Mouse (Mus musculus) heart, postnatal 36 days (tissue): ENCODE measurements around the gene Nup107. TPM values are rescaled to one million over a fixed set of nuclear protein-coding genes. Genes with fewer than 3 reads are reported as not detected.
"Not testable (repeated sequence)": the region's sequence is repeated elsewhere in the genome, so short reads cannot be mapped to it uniquely, and the experiment has no call there.

Experiments
- DNase-seq, 2 experiments: peaks; one replicate each; pipeline ENCODE4 v3.0.0; 2021 to 2022
- intact Hi-C: fragments of 180-260 bp; cut with DNase I; formaldehyde crosslinking; loops from one replicate; pipeline ENCODE4 v1.15.1; 2025
- total RNA-seq, 2 experiments: library from RNA; stranded (reverse); gene quantifications; 2 replicates each; pipeline ENCODE4 v1.2.3; 2021

Nup107 gene
- total RNA-seq, 2 experiments from 2014 or later: 6.6 to 9.0 TPM

DNA sequence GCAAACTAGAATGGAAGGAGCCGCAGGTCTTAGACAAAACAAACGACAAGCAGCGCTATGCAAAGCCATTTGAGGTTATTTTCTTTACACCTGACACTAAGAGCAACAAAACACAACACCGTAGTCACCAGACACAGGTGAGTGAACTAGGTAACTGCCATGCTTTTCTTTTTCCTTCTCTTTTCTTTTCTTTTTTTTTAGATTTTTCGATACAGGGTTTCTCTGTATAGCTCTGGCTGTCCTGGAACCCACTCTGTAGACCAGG lies 25.7 kb downstream of the Nup107 start:
- no peak for DNase-seq
- intact Hi-C loops: no loop called here

DNA sequence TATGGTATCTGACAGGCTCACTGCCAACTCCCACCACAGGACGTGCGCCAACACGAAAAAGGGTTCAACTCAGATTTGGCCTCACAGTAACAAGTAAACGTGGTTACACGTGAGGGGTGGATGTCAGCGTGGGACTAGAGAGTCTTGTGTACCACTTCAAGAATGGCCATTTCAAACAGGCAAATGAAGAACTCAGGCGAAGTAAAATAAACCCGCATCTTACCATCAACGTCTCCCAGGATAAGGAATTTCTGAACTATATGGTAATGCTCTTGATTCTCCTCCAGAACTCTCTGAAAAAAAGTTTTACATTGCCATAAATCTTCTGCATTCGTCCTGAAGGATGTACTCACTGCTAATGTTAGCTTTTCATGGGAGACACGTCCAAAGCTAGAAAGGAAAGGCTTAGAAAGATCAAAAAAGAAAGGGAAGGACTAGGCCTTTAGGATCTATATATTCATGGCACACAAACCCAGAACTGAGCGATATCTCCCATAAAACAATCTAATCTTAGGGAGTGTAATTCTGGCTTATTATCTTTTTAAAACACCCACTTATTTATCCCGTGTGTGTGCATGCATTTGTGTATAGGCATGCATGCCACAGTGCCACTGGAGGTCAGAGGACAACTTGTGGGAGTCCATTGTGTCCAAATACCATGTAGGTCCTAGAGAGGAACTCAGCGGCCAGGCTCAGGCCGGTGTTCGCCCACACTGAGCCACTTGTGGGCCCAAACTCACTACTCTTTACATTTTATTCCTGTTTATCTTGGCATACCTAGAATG lies 26.2 kb downstream of the Nup107 start:
- DNase-seq: no peak
- intact Hi-C loops: no loop called here

DNA sequence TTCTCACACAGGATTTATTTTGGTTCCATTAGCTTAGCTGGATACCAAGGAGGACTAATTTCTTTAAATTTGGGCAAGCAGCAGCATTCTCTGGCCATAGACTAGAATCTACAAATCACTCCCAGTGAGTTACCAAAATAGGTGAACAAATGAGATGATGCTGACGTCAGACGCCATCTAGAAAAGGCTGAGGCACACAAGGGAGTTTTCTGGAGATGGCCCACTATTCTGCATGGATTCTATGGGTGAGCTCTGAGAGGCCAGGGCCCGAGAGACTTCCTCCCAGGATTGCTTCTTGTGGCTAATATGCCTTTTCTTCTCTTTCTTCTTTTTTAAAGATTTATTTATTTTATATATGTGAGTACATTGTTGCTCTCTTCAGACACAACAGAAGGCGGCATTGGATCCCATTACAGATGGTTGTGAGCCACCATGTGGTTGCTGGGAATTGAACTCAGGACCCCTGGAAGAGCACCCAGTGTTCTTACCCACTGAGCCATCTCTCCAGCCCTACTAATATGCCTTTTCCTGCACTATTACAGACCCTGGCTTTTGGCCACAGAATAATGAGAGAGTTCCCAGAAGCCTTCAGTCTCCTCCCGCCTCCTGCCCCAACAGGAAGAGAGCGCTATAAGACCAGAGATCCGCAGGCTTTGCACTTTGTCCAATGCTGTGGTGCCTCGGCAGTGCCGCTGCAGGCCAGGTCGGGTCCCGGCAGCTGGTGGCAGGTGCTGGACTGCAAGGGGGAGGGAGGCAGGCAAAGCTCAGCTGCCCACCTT lies 27.2 kb downstream of the Nup107 start:
- intact Hi-C loops: no loop called here
- no peak for DNase-seq

DNA sequence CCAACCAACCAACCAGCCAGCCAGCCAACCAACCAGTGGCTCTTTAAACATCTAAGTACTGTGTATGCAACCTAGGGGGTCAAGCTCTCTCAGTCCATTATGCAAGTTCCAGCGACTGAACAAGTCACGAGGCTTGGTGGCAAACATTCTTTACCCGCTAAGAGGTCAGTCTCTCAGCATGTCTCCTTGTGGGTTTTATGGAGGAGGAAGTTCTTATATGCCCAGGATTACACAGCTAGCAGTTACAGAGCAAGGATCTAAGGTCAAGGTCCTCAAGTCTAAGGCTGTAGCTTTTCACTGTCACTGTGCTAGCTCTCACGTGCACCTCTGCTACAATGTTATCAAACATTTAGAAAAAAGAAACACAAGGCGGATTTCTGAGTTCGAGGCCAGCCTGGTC lies 27.9 kb downstream of the Nup107 start:
- DNase-seq: no peak
- intact Hi-C loops: no loop called here

DNA sequence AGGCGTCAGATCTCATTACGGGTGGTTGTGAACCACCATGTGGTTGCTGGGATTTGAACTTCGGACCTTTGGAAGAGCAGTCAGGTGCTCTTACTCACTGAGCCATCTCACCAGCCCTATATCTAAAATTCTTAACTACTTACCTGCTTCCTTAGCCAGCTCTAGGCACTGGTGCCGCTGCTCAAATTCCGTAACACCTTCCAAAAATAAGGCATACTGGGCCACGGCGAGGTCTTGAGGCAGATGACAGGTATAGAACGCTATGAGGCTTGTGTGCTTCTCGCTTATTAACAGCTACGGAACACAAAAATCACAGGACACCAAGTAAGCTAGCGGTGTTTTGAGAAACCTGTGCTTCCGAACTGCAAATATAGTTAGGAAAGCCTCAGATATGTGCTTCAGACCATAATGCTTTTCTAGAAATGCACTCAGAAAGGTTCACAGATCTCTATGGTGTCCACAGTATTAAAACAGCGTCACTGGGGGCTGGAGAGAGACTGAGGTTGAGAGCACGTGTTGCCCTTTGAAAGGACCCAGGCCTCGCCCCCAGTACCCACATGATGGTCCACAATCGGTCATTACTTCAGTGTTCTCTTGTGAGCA lies 28.8 kb downstream of the Nup107 start:
- intact Hi-C loops: no loop called here
- no peak for DNase-seq

DNA sequence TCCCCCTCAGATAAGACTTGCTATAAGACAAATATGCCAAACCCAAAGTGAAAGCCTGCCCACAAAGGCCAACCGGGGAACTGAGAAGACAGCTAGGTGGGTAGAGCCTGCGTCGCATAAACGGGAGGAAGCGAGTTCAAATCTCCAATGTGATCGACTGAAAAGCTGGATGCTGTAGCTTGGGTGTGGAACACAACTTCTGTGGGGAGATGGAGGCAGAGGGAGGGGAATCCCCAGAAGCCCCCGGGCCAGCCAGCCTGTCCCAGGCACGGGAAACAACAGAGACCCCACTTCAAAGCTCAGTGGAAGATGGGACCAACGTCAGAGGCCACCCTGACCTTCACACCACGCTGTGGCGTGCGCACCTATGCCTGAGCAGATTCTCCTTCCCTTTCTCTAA lies 29.5 kb downstream of the Nup107 start:
- DNase-seq: no peak
- intact Hi-C loops: no loop called here

DNA sequence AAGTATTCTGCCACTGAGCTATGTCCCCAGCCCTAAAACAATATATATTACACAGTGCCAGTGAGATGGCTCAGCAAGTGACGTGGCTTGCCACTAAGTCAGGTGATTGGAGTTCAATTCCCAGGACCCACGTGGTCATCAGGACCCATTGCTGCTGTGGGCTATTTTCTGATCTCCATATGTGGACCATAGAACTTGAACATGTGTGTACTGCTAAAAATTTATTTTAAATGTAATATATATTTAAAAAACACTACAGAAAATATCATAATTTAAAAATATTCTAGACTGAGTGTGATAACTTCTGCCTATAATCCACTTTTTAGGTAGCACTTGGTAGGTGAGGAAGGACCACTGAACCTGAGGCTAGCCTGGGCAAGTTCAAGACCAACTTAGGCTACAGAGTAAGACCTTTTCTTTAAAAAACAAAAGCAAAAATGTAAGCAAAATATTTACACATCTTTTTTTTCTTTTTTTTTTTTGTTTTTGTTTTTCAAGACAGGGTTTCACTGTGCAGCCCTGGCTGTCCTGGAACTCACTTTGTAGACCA lies 30.1 kb downstream of the Nup107 start:
- intact Hi-C loops: no loop called here
- no peak for DNase-seq

DNA sequence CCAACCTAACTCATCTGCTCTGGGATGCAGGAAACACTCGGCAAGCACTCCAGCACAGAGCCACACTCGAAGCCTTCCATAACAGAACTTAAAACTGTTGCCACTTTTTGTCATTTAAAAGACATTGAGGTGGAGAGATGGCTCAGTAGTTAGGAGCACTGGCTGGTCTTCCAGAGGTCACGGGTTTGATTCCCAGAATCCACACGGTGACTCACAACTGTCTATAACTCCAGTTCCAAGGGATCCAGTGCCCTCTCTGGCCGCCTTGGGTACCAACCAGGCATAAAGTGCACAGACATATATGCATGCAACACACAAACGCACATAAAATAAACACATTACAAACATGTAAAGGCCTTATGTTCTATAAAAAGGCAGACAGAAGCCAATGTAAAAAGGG lies 31.0 kb downstream of the Nup107 start:
- intact Hi-C loops: no loop called here
- no peak for DNase-seq

DNA sequence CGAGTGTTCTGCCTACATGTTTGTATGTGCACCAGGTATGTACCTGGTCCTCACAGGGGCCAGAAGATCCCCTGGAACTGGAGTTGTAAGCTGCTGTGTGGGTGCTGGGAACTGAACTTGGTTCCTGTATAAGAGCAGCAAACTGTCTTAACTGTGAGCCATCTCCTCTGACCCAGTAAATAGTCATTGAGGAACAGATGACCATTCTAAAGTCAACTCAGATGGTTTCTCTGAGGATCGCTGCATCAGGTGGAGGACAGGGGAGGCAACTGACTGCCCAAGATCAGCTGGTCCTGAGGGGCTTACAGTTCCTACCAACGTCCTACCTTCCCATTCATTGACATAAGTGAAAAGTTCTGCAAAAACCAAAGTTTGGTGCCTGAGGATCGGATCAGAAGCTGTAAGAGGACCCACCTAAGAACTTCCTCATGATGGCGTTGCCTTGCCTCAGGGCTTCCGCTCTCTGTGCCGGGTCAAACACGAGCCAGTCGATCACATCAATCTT lies 31.6 kb downstream of the Nup107 start:
- DNase-seq: no peak
- intact Hi-C loops: no loop called here

DNA sequence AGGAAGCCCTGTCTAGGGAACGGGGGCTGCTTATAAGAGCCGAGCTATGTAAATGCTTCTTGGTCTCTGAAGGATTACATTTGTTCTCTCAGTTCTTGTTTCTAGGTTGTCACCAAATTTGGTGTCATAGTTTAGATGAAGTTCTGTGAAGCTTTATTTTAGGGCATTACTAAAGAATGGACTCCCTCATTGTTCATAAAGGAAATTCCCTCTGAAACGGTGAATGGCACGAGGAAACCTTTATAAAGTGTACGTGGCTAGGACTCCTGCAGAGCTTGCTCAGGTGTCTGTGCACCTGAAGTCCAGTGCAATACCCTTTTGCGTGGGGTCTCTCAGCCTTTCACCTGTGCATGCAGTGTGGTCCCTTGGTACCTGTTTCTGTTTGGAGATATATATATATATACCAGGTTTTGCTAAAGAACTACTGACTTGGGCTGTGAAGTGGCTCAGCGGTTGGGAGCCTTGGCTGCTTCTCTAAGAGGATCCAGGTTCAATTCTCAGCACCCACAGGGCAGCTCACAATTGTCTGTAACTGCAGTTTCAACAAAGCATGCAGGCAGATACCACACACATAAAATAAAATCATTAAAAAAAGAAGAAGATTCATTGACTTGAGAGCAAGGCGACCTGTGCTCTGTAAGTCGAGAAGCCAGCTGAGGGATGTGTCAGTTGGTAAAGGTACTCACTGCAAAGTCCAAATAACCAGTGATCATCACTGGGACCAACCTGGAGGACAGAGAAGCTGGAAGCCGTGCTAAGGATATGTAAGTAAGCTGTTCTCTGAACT lies 32.5 kb downstream of the Nup107 start:
- intact Hi-C loops: no loop called here
- DNase-seq: no peak

DNA sequence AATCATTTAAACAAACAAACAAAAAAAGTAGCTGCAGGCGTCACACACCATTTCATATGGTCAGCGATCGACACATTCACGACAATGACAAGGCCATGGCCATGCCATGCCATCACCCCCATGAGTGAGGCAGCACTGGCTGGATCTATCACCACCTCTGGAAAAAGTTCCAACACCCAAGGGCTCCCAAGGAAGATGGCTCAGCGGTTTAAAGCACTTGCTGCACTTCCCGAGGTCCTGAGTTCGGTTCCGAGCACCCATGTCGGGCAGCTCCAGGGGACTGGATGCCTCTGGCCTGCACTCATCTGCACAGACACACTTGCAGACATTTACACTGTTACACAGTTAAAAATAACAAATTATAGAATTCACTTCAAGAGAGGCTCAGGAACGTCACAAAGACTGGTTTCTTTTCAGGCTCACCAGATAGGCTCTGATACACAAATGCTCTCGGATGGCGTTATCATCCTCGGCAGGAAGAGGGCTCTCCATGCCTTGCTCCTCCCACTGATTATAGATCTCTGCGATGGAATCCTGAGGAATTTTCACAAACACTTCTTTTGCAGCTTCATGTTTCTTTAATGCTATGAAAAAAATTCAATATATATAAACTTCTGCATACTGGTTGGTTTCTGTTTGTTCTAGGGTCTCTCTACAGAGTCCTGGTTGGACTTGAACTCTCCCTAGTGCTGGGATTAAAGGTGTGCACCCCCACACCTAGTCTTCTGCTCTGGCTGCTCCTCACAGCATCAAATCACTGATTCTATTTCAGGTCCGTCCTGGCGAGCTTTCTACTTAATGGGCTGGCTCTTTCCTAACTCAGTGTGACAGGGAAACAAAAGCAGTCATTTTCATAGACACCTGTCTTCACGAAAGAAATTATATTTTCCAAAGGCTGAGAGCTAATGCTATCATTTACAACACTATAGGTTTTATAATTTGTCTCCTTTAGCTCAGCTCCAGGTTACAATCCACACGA lies 33.5 kb downstream of the Nup107 start:
- intact Hi-C loops: no loop called here
- no peak for DNase-seq

DNA sequence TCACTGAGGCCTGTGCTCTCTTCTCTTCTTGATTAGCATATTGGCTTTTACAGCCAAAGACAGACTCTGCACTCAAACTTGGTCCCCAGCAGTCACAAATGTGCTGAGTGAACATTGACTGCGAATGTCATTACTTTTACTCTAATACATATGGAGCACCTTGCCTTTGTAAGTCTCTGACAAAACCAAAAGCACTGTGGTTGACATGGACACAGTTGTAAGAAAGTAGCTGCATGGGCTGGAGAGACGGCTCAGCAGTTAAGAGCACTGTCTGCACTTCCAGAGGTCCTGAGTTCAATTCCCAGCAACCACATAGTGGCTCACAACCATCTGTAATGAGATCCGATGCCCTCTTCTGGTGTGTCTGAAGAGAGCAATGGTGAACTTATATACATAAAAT lies 34.2 kb downstream of the Nup107 start:
- DNase-seq, intact Hi-C loops: not testable (repeated sequence)

DNA sequence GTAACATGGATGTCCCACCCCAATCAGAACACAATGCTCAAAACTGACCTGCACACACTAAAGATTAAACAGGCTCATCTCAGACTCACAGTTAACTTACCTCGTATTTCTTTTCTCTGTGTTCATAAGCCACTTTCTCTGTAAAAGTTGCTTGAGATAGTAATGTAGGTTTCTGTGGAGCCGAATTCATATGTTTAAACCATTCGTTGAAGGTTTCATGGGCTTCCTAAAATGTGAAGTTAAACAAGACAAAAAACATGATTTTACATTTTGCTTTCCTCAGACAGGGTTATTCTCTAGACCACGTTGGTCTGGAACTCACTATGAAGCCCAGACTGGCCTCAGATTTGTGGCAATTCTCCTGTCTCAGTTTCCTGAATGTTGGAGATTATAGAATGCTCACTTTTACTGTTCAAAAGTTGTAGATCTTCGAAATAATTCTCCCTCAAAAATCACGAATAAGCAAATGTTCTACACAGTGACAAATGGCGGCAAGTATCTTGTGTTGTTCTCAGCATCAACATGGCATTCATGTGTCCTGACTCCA lies 34.6 kb downstream of the Nup107 start:
- intact Hi-C loops: no loop called here
- DNase-seq: no peak

DNA sequence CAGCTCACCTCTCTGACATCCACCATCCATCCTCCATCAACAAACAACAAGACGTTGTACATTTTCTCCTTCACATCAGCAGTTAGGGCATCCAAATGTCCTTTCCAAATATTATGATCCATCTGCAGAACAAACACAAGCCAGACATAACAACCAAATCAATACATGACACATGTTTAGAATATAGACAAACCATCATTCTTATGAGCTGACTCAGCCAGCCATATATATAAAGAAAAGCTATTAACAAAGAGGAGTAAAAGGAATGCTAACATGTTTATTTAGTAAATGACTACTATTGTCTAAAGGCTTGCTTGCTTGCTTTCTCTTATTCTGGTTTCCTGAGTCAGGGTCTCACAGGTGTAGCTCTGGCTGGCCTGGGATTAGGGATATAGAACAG lies 35.2 kb downstream of the Nup107 start:
- DNase-seq: no peak
- intact Hi-C loops: no loop called here

DNA sequence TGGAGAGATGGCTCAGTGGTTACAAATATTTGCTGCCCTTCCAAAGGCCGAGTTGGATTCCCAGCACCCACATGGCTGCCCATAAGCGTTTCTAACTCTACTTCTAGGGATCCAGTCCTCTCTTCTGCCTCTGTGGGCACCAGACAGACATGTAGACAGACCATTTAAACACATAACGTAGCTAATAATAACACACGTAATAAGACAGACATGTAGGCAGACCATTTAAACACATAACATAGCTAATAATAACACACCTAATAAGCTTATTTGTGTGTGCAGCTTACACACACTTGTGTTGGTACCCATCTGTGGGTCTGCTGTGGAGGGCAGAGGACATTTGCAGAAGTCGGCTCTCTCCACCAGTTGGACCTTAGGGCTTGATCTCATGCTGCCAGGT lies 35.7 kb downstream of the Nup107 start:
- intact Hi-C loops: no loop called here
- no peak for DNase-seq

DNA sequence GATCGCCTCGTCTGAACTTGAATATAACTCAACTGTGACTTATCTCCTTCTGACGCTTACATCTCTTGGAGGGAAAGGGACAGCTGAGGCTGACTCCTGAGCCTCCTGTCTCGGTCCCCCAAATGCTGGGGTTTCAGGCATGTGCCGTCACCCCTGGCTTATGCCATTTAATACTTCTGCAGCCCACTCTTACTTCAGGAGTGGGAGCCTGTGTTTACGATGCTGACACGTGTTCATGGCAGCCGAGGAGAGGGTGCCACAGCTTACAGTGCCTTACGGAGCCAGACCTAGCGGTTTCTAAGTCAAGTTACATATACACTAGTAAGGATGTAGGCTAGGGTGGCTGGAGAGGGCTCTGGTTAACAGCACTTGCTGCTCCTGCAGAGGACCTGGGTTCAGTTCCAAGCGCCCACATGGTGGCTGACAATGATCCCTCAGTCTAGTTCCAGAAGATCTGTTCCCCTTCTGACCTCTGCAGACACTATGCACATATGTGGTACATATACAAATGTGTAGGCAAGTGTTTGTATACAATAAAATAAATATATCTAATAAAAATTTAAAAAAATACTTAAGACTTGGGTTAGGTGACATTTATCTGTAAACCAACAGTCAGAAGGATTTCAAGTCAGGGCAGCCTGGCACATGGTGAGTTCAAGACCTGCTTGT lies 36.6 kb downstream of the Nup107 start:
- no peak for DNase-seq
- intact Hi-C loops: no loop called here

DNA sequence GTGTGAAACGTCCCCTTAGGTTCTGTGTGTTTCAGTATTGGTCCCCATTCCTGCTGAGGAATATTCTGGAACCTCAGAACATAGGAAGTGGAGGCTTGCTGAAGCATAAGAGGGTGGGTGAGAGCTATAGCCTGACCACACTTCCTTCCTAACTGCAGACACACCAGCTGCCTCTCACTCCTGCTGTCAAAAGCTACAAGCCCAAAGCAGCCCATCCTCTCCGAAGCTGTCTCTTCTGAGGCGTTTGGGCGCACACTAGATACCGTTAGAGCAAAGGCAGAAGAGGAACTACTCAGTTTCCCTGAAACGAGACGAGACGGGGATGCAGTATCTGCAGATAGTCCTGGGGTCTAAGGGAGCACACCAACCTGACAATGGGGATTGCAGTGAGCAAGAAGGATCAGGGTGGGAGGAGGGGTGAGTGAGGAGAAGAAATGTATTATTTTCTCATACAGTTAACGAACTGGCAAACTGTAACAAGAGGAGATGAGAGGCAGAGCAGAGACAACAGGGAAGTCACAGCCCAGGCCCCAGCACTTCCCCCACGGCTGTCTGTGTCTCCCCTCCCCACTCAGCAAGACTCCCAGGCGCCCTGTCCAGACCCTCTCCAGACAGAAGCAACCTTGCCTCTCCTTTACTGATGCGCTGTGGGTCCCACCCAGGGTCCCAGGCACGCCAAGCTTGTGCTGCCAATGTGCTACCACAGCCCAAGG lies 37.3 kb downstream of the Nup107 start:
- intact Hi-C loops: no loop called here
- DNase-seq: peak in 1 of 2 experiments; percentile 10

DNA sequence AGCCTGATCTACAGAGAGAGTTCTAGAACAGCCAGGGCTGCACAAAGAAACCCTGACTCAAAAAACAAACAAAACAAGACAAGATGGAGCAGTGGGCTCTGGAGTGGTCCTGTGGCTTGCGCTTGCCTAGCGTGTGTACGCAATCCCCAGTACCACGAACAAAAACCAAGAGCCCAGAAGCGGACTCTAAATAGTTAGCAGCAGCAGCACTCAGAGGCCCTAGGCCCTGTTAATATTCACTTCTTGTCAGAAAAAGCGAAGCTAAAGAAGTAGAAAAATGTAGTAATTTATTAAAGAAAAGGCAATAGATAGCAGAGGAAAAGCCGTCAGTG lies 37.9 kb downstream of the Nup107 start:
- no peak for DNase-seq
- intact Hi-C loops: no loop called here
